Mouse (Mus musculus): ENCODE measurements at regions not wholly inside any gene's neighbourhood (a gene's known extent, or its start where the extent isn't known, plus 50 kb on each side); places are given as distances from the start of the nearest gene placed in this dataset.
"Not testable (repeated sequence)": the region's sequence is repeated elsewhere in the genome, so short reads cannot be mapped to it uniquely, and the experiment has no call there.

DNA sequence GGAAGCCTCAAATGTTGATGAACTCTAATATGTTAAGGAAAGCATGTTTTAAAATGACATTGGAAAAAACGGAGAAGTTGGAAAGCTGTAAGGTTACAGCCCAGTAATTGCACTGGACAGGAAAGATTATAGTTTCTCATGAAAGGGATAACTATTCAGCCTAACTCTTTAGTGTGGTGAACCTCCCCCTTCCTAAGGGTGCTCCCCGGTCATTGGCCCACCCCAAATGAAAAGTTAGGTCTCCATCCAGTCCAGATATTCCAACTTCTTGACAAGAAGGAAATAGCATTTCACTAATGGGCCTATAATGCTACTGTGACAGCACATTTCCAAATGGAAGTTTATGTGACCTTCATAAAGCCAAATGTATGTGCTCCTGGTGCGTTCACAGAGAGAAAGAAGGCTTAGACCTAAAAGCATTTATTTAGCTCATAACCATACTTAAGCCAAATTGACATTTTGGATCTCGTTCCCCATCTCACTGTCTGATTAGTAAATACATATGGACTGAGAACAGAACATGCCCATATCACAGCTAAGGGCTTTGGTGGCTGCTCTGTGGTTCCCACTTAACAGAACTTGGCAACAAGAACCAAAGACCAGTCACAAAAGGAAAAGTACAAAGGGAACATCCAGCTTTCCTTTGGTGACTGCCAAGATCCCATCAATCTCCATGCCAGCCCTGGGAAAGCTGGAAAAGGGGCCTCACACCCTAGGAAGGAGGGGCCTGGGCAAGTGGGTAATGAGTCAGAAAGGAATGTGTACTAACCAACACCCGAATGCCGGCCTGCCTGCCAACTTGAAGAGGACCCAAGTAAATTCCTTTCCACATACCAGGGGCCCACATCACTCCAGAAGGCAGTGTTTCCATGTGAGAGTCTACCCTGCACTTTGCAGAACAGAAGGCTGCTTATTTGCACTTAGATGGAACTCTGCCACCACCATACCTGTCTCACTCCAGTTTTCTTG, 155.1 kb upstream of the Chst7 start:
- TF ChIP-seq CTCF (IDR thresholded peaks at IDR 0.05), result no peak
- peak; percentile 12 for DNase-seq
- H3K4me3 ChIP-seq, result no peak overlapping the region
- intact Hi-C loops (cut with DNase I), result no loop called here
- no peak overlapping the region for H3K27ac ChIP-seq

DNA sequence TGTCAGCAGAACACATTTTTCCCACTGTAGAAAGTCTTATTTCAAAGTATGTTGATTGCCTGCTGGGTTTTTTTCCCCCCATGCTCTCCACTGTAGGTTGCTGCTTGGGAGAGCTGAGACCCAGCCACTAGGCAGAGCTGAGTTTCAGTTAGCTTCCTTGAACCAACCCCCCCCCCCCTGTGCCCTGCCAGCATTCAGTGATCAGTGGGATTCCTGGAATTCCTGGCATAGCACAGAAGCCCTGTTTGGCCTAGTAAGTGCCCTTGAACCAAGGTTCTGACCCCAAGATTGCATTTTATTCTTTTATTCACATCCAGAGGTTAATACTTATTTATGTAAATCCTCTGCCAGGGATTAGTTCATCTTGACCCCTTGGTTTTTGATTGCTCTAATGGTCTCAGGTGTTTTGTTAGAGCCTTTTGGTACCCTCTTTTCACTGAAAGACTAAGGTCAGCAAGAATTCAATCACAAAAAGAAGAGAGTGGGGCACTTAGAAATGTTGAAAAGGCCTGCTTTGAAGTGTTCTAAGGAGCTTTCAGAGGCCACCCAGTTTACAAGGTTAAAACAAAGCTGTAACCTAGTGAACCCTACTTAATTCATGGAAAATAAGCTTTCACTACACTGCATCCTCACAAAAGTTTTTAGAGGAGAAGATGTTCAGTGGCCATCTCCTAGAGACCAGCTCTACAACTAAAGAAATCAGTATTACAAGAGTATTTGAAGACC, 152.6 kb upstream of the Chst7 start:
- intact Hi-C loops (cut with DNase I), result no loop called here
- H3K27ac ChIP-seq, result no peak overlapping the region
- no peak for TF ChIP-seq CTCF (IDR thresholded peaks at IDR 0.05)
- no peak overlapping the region for H3K4me3 ChIP-seq
- no peak for DNase-seq

DNA sequence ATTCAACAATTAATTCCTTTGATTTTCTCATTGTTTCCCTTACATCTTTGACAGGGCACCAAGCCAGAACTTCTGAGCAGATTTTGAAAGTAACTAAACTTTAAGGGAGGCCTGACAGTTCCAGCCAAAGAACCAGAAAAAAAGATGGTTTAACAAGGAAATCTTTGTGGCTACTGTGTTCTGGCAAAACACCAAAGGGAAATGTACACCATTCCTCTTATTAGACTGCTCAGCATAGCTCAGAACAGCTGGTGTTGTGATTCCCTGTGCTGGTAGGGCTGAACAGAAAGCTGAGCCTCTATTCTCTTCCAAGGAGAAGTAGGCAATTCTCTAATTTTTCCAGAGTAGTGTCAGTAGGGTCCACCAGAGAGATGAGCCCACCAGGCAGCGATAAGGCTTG, 142.4 kb upstream of the Chst7 start:
- intact Hi-C loops (cut with DNase I), result no loop called here
- H3K27ac ChIP-seq, result no peak overlapping the region
- DNase-seq, result no peak
- no peak for TF ChIP-seq CTCF (IDR thresholded peaks at IDR 0.05)
- no peak overlapping the region for H3K4me3 ChIP-seq

DNA sequence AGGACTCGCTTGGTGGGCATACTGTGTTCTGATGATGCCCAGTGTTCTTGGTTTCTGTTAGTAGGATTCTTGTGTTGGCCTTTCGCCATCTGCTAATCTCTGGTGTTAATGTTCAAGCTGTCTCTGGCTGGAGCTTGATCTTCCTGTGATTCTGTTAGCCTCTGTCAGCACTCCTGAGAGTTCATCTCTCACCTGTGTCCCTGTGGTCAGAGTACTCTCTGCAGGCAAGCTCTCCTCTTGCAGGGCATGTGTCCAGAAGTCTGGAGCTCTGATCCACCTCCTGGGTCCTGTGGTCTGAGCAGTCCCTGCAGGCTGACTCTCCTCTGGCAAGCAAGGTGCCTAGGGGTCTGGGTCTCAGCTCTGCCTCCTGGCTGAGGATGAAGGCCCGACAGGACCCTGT, 130.0 kb upstream of the Chst7 start:
- DNase-seq; H3K27ac ChIP-seq; intact Hi-C loops (cut with DNase I); H3K4me3 ChIP-seq: not testable (repeated sequence)

DNA sequence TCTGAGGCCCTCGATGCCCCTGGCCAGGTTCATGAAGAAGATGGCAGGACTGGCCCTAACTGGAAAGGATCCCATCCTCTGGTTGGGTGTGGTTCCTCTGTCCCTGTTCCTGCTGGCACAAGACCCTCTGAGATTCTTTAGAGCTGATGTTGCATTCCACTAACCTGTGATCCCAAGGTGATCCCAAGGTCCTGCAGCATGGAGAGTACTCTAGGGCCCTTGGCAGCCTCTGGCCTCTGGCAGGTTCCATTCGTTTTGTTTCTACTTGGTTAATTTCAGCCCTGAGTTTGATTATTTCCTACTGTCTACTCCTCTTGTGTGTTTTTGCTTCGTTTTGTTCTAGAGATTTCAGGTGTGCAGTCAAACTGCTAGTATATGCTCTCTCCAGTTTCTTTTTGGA, 129.5 kb upstream of the Chst7 start:
- TF ChIP-seq CTCF (IDR thresholded peaks at IDR 0.05), result no peak
- Histone ChIP-seq H3K4me3 (no peak overlapping the region), H3K27ac (no peak overlapping the region)
- intact Hi-C loops (cut with DNase I), result no loop called here
- DNase-seq, result no peak

DNA sequence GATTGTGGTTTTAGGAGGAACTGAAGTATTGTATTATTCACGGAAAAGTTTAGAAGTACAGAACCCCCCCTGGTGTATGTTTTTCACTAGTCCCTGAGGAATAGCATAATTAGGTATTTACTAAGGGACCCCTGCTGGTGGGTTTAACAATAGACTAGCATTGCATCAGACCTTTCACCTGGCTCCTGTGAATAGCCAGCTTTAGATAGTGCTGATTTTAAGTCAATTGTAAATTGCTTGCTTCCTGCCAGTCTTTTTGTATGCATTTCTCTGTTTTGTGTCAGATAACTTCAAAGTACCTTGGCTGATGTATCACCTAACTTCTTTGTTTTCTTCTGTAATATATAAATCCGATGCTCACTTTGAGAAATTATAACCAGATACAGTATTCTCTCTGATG, 116.1 kb upstream of the Chst7 start:
- Histone ChIP-seq H3K27ac (no peak overlapping the region), H3K4me3 (no peak overlapping the region)
- intact Hi-C loops (cut with DNase I), result no loop called here
- DNase-seq, result no peak
- TF ChIP-seq CTCF (IDR thresholded peaks at IDR 0.05), result no peak
